Mouse (Mus musculus): ENCODE measurements around the gene Arf4.

- no peak for TF ChIP-seq GATA1 (IDR thresholded peaks at IDR 0.05; ENCODE audit: borderline replicate concordance, low read length)
- TF ChIP-seq FLI1 (IDR thresholded peaks at IDR 0.05; ENCODE audit: low read length), result no peak
Observed at GRCm38 (mm10) chr14:26639251-26639650, 1.4 kb downstream of the Arf4 start.

Data from megakaryocyte, embryonic 14.5 days (primary cell).